Mouse (Mus musculus) embryo, embryonic 11.5 days (tissue): ENCODE results near the gene Bves.
"Not testable (repeated sequence)": the region's sequence is repeated elsewhere in the genome, so short reads cannot be mapped to it uniquely, and the experiment has no call there.

ENCODE experiments used
- DNase-seq: peaks from one replicate; pipeline ENCODE4 v3.0.0-alpha.2; 2012; ENCODE audit warnings: low read depth, low spot score

The Bves gene

DNA sequence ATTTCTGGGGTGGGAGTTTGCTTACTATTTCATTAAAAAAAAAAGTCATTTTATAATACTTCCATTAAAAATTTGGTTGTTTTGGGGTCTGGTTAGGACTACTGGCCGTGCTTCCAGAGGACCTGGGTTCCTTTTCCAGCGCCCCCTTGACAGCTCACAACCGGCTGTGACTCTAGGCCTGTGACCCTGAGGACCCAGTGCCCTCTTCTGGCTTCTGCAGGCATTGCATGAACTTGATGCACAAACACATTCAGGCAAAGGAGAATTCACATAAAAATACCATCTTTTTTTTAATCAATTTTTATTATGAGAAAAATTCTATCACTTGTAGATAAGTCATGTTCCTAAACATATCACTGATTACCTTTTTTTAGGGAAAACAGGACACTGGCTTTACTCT, 12.6 kb downstream of the Bves start:
- DNase-seq, result not testable (repeated sequence)

DNA sequence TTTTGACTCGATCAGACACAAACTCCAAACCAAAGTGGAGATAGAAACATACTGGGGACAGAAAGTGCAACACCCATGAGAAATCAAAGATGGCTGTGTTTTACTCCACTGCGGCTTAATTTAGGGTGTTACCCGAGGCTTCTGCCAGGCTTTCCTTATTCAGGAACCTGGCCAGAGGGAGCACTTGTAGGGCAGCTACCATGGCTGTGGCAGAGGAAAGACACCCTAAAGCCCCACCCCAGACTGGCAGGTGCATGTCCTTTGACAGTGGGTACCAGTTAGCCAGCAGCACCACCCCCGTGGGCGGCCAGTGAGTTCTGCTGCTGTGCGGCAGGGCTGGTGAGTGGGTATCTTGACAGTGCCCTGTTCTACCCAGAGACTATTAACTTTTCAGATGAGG, 20.5 kb downstream of the Bves start:
- no peak for DNase-seq

DNA sequence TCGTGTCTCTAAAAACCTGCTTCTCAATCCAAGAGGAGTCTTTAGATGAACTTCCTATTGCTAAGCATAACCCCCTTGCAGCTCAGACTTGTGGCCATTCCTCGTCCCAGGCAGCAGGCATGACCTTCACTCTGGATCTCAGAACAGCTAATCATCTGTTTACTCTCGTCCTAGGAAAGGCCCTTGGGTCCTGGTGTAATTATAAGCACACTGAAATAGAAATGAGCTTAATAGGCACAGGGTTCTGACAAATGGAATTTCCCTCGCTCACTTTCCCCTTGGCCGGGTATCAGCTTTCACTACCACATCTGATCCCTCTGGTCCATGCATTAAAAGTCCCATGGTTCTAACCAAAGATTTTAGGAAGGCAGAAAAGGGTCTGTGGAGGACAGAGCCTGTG, 27.8 kb downstream of the Bves start:
- DNase-seq, result no peak

DNA sequence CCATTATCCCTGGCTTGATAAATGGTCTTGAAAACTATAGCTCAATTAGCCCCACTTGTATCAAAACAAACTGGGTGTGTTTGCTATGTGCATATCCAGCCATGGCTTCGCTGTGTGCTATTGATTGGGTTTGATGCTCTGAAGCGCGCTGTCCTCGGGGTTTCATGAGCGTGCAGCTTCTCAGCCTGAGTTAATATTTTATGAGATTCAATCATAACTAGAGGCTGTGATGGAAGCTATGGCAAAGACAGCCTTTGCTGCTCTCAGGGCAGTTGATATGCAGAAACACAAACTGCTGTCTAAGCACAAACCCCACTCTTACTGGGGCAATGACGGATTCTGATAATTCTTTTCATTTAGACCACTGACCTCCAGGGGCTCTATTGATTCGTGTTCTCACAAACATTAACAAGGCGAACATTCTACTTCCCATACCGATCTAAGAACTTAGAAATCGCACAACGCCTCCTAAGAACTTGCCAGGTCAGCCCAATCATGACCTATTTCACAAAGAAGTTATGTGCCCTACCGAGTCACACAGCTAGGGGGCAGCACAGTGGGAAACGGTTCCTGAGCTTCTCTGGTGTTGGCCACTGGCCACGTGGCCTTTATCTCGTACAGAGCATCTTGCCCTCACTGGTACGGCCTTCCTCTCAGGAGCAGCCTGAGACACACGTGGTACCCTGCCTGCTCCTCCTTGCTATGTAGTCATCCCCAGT, 31.6 kb downstream of the Bves start:
- DNase-seq, result no peak

DNA sequence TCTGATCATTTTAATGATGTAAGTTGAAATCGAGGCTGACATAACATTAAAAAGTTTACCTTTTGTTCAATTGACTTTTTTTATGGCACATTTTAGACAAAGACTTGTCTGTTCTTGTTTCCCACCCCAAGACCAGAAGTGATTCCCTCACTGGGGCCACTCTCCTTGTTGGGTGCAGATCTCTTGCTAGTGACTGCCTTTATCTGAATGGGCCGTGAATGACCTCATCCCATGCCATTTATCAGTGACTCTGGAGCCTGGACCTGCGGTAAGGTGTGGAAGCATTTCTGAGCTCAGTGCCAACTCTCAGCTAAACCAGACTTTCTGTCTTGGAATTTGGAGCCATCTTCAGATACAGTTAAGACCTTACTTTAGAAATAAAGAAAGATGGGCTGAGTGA, 34.1 kb downstream of the Bves start:
- DNase-seq, result no peak

DNA sequence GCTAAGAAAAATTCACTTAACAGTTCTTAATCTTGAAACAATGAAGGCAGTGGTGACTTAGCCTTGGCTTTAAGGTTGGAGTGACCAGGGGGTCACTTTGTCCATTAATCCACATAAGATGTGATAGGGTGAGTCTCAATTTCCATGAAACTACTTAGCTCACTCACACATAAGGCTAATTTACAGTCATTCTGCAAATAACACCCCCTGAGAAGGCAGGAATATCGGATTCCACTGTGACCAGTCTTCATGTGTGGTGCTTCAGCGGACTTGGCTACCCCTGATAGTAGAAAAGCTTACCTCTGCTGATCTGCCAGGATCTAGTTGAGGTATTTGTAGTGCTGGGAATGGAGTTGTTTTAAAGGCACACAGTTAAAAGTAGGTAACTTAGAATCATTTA, 35.0 kb downstream of the Bves start:
- no peak for DNase-seq

DNA sequence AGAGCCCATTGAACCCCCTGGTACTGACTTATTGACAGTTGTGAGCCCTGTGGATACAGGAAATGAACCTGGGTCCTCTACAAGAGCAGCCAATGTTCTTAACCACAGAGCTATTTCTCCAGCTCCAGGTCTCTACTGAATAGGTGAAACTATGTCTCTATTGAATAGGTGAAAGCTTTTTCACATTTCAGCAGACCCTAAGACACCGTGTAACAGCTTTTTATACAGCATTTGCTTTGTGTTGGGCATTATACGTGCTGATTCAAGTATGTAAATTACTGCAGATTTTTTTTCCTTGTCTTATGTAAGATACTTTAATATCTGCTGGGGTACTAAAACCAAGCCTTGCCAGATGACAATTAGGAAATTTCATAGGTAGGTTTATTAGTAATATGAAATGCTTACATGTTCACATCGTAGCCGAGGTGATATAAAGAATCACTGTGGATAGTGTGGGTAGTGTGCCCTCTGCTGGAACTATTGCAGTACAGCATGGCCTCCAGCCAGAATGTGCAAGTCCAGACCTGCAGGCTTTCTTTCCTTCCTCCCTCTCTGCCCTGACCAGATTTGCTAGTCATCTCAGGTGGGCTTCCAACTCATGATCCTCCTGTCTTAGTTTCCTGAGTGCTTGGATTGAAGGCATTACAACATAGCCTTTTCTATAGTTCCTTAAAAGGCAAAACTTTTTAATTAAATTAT, 37.6 kb downstream of the Bves start:
- peak; percentile 48 for DNase-seq

DNA sequence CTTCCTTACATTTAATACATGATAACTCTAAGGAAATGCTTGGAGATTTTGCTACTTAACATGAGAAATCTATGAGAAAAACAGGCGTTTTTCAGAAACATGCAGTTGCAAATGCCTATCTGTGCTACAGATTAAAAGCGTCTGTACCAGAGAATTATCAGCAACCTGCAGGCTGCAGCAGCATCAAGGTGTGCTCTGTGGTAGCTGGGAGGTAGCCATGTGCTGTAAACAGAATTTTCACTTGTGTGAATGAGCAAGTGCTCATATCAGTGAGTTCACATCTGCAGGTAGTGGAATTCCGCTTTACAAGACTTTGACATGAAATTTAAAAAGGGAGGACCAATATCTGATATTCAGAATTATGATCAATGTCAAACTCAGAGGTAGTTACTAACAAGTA, 42.7 kb downstream of the Bves start:
- no peak for DNase-seq

DNA sequence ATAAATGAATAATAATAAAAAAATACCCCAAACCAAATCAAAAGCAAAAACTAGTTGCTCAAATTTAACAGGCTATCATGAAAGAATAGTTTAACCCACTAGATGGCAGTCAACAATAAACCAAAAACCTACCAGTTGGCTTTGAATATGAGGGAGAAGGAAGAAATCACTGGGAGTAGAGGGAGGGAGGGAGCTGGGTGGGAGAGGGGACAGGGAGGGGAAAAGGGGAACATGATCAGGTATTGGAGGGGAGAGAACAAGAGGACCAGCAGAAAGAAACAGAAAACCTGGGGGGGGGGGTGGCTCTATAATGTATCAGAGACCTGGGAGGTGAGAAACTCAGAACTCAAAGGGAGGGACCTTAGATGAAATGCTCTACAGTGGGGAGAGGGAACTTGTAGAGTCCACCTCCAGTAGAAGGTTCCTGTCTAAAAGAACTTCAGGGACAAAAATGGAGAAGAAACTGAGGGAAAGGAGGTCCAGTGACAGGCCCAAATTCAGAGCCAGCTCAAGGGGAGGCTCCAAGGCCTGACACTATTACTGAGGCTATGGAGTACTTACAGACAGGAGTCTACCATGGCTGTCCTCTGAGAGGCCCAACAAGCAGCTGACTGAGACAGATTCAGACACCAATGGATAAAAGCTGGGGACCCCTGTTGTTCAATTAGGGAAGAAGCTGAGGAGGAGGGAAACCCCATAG, 46.5 kb downstream of the Bves start:
- peak; percentile 17 for DNase-seq

DNA sequence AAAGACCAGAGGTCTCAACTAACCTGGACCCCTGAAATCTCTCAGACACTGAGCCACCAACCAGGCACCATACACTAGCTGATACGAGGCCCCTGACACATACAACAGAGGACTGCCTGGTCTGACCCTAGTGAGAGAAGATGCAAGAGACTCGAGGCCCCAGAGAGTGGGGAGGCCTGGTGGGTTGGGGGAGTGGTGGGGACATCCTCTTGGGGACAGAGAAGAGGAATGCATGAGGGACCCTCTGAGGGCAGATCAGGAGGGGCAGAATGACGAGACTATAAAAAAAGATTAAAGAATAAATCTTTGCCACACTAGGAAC, 47.0 kb downstream of the Bves start:
- DNase-seq, result no peak

DNA sequence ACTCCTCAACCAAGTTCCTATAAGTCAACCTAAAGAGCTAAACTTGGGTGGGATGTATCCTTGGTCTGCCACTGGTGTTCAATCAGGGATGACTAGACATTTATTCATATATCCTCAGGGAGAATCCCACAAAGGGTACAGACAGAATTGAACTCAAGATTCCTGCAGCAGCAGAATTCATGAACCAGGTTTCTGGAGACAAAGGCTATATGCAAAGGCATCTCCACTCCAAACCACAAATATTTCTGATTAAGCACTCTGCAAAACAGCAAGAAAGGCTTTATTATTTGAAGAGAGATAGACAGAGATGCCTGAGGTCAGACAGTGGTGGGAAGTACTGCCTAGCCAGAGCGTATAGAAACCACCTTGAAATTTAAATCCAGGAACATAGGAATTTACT, 62.6 kb downstream of the Bves start:
- DNase-seq, result no peak

DNA sequence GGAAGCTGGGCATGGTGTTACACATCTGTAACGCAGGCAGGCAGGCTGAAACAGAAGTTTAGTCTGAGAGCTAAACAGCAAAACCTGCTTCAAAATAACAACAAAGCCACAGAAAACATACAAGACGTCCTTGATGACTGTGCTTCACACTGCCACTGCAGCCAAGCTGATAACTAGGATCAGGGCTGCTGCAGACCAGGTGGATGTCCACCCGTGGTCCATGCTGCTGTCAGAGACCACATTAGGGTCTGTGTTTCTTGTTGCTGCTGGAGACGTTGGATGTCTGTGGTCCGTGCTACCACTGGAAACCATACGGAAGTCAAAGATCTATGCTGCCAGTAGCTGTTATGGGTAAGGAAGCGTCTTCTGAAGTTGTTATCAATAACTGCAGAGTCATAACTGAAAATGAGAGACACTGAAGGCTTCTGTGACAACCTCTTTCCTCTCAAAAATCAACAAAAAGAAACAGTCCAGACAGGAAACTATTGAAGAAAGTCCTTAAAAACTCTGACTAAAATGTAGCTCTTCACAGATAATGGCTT, 64.2 kb downstream of the Bves start:
- DNase-seq, result no peak

DNA sequence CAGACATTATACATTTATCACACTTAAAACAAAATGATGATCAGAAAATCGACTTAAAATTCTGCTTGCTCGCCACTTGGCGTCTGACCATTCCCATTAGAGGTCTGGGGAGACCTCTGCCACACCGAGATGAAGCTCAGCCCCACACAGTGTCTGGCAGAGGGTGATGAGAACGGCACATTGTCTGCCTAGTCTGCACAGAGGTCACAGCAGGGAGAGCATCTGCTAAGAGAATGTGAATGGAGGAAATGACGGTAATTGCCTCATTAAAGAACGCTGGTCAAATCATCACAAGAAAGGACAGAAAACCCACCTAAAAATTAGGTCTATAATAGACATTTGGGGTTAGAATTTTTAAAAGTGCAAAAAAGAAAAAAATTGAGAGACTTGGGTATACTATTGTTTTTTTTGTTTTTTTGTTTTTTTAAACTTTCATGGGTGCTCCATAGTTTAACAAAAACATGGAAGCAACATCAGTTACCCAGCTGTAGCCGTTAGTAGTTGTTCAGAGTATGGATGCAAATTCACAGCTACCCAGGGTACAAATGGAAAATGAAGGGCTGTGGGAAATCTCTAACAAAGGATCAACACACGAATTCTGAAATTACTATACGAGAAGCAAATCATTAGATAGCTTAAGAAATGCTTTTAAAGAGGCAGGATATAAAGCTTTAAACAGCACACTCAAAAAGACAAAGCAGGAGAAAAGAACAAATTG, 75.2 kb downstream of the Bves start:
- peak; percentile 14 for DNase-seq

DNA sequence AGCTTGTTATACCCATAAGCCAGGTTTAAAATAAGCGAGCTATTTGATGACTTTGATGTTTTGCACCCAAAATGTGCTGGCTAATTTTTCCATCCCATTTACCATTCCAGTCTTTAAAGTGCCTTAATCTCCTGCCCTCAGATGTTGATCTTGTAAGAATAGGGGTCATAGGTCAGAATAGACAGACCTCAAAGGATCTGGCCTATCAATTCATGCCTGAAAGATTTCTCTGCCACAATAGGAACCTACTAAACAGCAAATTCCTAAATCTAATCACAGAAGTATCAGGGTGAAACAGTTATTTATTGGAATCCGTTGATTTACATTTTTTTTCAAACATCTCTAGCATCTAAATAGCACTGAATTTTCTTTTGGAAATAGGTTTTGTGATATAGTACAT, 76.2 kb downstream of the Bves start:
- DNase-seq, result no peak

DNA sequence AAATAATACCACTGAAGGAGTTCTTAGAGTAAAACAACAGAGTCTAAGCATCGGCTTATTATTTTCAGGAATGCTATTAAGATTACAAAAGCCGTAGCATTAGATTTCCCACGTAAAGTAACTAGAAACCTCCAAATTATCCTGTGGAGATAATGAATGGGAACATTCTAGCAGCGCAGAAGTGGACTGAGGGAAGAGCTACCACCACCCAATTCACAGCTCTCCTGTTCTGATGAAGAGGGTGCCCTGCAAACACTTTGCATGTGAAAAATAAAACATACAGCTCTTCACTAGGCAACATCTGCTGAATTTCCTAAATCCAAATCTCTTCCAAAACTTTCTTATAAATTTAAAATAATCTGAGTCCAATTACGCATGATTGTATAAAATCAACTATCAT, 76.6 kb downstream of the Bves start:
- no peak for DNase-seq
